ENCODE assay signal across 17 mouse cellular contexts in the genomic region with DNA sequence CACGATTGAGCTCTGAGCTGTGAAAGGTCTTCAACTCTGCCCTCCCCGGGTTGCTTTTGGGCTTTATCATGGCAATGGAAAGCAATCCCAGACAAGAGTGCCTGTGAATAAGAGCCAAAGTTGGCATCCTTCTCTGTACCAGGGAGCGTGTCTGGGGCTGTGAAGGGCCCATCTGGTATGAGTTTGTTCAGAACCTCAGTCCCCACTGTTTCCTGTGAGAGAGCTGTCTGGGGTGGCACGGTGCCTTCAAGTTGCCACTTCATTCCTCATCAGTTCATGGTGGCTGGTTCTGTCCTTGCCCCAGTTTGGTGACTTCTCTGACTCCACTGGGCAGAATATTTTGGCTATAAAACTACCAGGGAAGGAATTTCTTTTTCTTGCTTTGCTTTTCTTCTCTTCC. TPM values are rescaled to one million over a fixed set of nuclear protein-coding genes. Genes with fewer than 3 reads are reported as not detected.
"Had no signal": no experiment of that assay in that cellular context is flagged by ENCODE, and none has a peak within 500 bp of the region (broad histone marks: within the 10 kb centered on the region; RNA-seq: fewer than 3 reads in every experiment).

No protein-coding gene starts in this region.

- H3K9ac ChIP-seq: liver, embryonic 15.5 days; midbrain, embryonic 13.5 days; neural tube, embryonic 15.5 days; stomach, embryonic 15.5 days had no signal

- H3K36me3 ChIP-seq: limb, embryonic 10.5 days; liver, embryonic 15.5 days; midbrain, embryonic 13.5 days; neural tube, embryonic 15.5 days; stomach, embryonic 15.5 days had no signal

- ATAC-seq: lung, postnatal 0 days; midbrain, embryonic 13.5 days had no signal

- H3K4me3 ChIP-seq: layer of hippocampus, adult 2 months; limb, embryonic 10.5 days; liver, embryonic 15.5 days; midbrain, embryonic 13.5 days; myocyte; neural tube, embryonic 15.5 days; stomach, embryonic 15.5 days had no signal

- H3K4me1 ChIP-seq: liver, embryonic 15.5 days had no signal

- H3K27me3 ChIP-seq: liver, embryonic 15.5 days; midbrain, embryonic 13.5 days; neural tube, embryonic 15.5 days; stomach, embryonic 15.5 days had no signal

- H3K4me2 ChIP-seq: liver, embryonic 11.5 days; liver, embryonic 15.5 days; midbrain, embryonic 13.5 days; neural tube, embryonic 15.5 days; stomach, embryonic 15.5 days had no signal

- H3K9me3 ChIP-seq: limb, embryonic 10.5 days; liver, embryonic 15.5 days; midbrain, embryonic 13.5 days; neural tube, embryonic 15.5 days; stomach, embryonic 15.5 days had no signal

- DNase-seq: kidney, postnatal 10 days; kidney, postnatal 4 days; lung, adult 2 months; lung, postnatal 36 days; right cerebral cortex, postnatal 4 days; thymus, adult 2 months; thymus, postnatal 36 days had no signal

- H3K27ac ChIP-seq: layer of hippocampus, adult 2 months; limb, embryonic 10.5 days; liver, embryonic 15.5 days; midbrain, embryonic 13.5 days; neural tube, embryonic 15.5 days; stomach, embryonic 15.5 days had no signal

RNA-seq across cellular contexts. Expression of a gene that starts 33.4 kb away (rescaled TPM):
- total RNA-seq: megakaryocyte progenitor cell, adult 5-6 weeks had no signal
- polyA plus RNA-seq: myocyte had no signal
